Mouse (Mus musculus) heart, postnatal 0 days (tissue): ENCODE measurements at regions not wholly inside any gene's neighbourhood (a gene's known extent, or its start where the extent isn't known, plus 50 kb on each side); places are given as distances from the start of the nearest gene placed in this dataset.

Source experiments
- ATAC-seq: fragments of 200-750 bp; cut with Nextera tagmentation; 2 replicates; pipeline ENCODE4 v1.8.0; 2017; ENCODE audit warnings: low read depth, moderate number of reproducible peaks, moderate library complexity; ENCODE audit not compliant: insufficient read depth
- DNase-seq: peaks from one replicate; pipeline ENCODE4 v3.0.0-alpha.2; 2016; ENCODE audit warnings: low spot score
- H3K27ac ChIP-seq: fragments of 300-500 bp; sonication (generic); 2 replicates; pipeline ENCODE4 v1.5.1; 2014; ENCODE audit warnings: low read depth, mild to moderate bottlenecking
- H3K27me3 ChIP-seq: fragments of 300-500 bp; sonication (generic); 2 replicates; pipeline ENCODE4 v1.6.1; 2014; ENCODE audit warnings: low read length, mixed read lengths; ENCODE audit not compliant: control insufficient read depth, insufficient read depth
- H3K36me3 ChIP-seq: fragments of 300-500 bp; sonication (generic); replicated peaks from 2 replicates; pipeline ENCODE4 v1.6.1; 2014; ENCODE audit warnings: low read length, mixed read lengths; ENCODE audit not compliant: control insufficient read depth, insufficient read depth
- H3K4me1 ChIP-seq: fragments of 300-500 bp; sonication (generic); 2 replicates; pipeline ENCODE4 v1.6.1; 2014; ENCODE audit warnings: antibody characterized with exemption; ENCODE audit not compliant: control insufficient read depth, insufficient read depth
- H3K4me2 ChIP-seq: fragments of 300-500 bp; sonication (generic); 2 replicates; pipeline ENCODE4 v1.6.1; 2014; ENCODE audit warnings: low read depth, mild to moderate bottlenecking, low read length, moderate library complexity
- H3K4me3 ChIP-seq: fragments of 300-500 bp; sonication (generic); 2 replicates; pipeline ENCODE4 v1.5.1; 2014; ENCODE audit warnings: low read depth, low read length
- H3K9ac ChIP-seq: fragments of 300-500 bp; sonication (generic); replicated peaks from 2 replicates; pipeline ENCODE4 v1.6.1; 2014; ENCODE audit warnings: low read depth, low read length, mixed read lengths
- H3K9me3 ChIP-seq: fragments of 300-500 bp; sonication (generic); replicated peaks from 2 replicates; pipeline ENCODE4 v1.6.1; 2016; ENCODE audit warnings: low read length; ENCODE audit not compliant: control insufficient read depth
- CTCF ChIP-seq: IDR thresholded peaks from 2 replicates; pipeline ENCODE4 v1.5.1; 2016; ENCODE audit warnings: antibody characterized with exemption, control low read depth, low read depth
- EP300 ChIP-seq: IDR thresholded peaks from 2 replicates; pipeline ENCODE4 v1.6.1; 2016; ENCODE audit warnings: antibody characterized with exemption, low read depth
- WGBS: fragments of 180-500 bp; shearing (Covaris S2); extraction: QIAGEN DNeasy Blood & Tissue Kit; methylation state at CpG from one replicate; pipeline ENCODE4 v1.1.7; 2014; 5-methylcytosine and 5-hydroxymethylcytosine counted together

GRCm38 (mm10) chr8:128165591-128165990 is 192.8 kb upstream of the Nrp1 start:
- 91% methylated on average over 2 of the region's 2 CpGs for WGBS
- H3K4me2 ChIP-seq: no peak overlapping the region

GRCm38 (mm10) chr8:128166097-128166496 is 192.3 kb upstream of the Nrp1 start:
- no peak overlapping the region for H3K9ac ChIP-seq
- no peak overlapping the region for H3K4me3 ChIP-seq
- H3K4me1 ChIP-seq: peaks cover 5% of the 10 kb centered on the region; the same call in 1 of the 2 replicates
- TF ChIP-seq CTCF (no peak), EP300 (no peak)
- H3K27me3 ChIP-seq: no peaks in the 10 kb centered on the region
- H3K4me2 ChIP-seq: peak overlapping the region; percentile 32
- ATAC-seq (no peak), DNase-seq (peak; percentile 36)
- no peaks in the 10 kb centered on the region for H3K9me3 ChIP-seq
- 33% methylated on average over 4 of the region's 4 CpGs for WGBS
- no peak overlapping the region for H3K27ac ChIP-seq
- no peaks in the 10 kb centered on the region for H3K36me3 ChIP-seq

More at GRCm38 (mm10) chr8:128165591-128165990, 192.8 kb upstream of the Nrp1 start:
- no peaks in the 10 kb centered on the region for H3K36me3 ChIP-seq
- no peak for DNase-seq
- H3K27me3 ChIP-seq: no peaks in the 10 kb centered on the region
- no peak for TF ChIP-seq EP300
- TF ChIP-seq CTCF: no peak
- peaks cover 5% of the 10 kb centered on the region; the same call in 1 of the 2 replicates for H3K4me1 ChIP-seq
- H3K9me3 ChIP-seq: no peaks in the 10 kb centered on the region
- no peak overlapping the region for H3K4me3 ChIP-seq
- no peak overlapping the region for H3K27ac ChIP-seq
- H3K9ac ChIP-seq: no peak overlapping the region
- no peak for ATAC-seq

GRCm38 (mm10) chr8:128168819-128169218 is 189.6 kb upstream of the Nrp1 start:
- Histone ChIP-seq H3K4me1 (peaks cover 5% of the 10 kb centered on the region; the same call in 1 of the 2 replicates), H3K9me3 (no peaks in the 10 kb centered on the region), H3K36me3 (no peaks in the 10 kb centered on the region), H3K27me3 (no peaks in the 10 kb centered on the region), H3K9ac (no peak overlapping the region), H3K27ac (no peak overlapping the region), H3K4me2 (no peak overlapping the region), H3K4me3 (no peak overlapping the region)
- ATAC-seq (no peak), DNase-seq (no peak)
- 69% methylated on average over 3 of the region's 3 CpGs for WGBS
- TF ChIP-seq CTCF (no peak), EP300 (no peak)

- no peak overlapping the region for H3K4me3 ChIP-seq
- no peak for TF ChIP-seq EP300
- TF ChIP-seq CTCF: no peak
- no peaks in the 10 kb centered on the region for H3K36me3 ChIP-seq
- H3K9me3 ChIP-seq: no peaks in the 10 kb centered on the region
- no peak for ATAC-seq
- no peaks in the 10 kb centered on the region for H3K27me3 ChIP-seq
- peaks cover 2% of the 10 kb centered on the region; the same call in 1 of the 2 replicates for H3K4me1 ChIP-seq
- H3K27ac ChIP-seq: no peak overlapping the region
- no peak overlapping the region for H3K9ac ChIP-seq
- no peak for DNase-seq
- 14% methylated on average over 1 of the region's 1 CpGs for WGBS
- H3K4me2 ChIP-seq: no peak overlapping the region
These were observed 187.3 kb upstream of the Nrp1 start for GRCm38 (mm10) chr8:128171116-128171515.

- no peak overlapping the region for H3K27ac ChIP-seq
- ATAC-seq: no peak
- WGBS: 77% methylated on average over 5 of the region's 5 CpGs
These were observed 178.2 kb upstream of the Nrp1 start for GRCm38 (mm10) chr8:128180214-128180613.

GRCm38 (mm10) chr8:128183081-128183480 is 175.3 kb upstream of the Nrp1 start:
- DNase-seq (no peak), ATAC-seq (no peak)
- H3K9me3 ChIP-seq: no peaks in the 10 kb centered on the region
- WGBS: 82% methylated on average over 4 of the region's 4 CpGs
- no peak overlapping the region for H3K4me3 ChIP-seq
- no peaks in the 10 kb centered on the region for H3K27me3 ChIP-seq
- no peak overlapping the region for H3K4me2 ChIP-seq
- H3K4me1 ChIP-seq: peaks cover 3% of the 10 kb centered on the region; the same call in 1 of the 2 replicates
- no peak overlapping the region for H3K9ac ChIP-seq
- TF ChIP-seq EP300: no peak
- no peak for TF ChIP-seq CTCF
- H3K27ac ChIP-seq: no peak overlapping the region
- H3K36me3 ChIP-seq: no peaks in the 10 kb centered on the region

More at GRCm38 (mm10) chr8:128180214-128180613, 178.2 kb upstream of the Nrp1 start:
- Histone ChIP-seq H3K4me2 (no peak overlapping the region), H3K4me1 (peaks cover 3% of the 10 kb centered on the region; the same call in 1 of the 2 replicates), H3K4me3 (no peak overlapping the region), H3K9me3 (no peaks in the 10 kb centered on the region), H3K27me3 (no peaks in the 10 kb centered on the region), H3K9ac (no peak overlapping the region), H3K36me3 (no peaks in the 10 kb centered on the region)
- TF ChIP-seq EP300 (no peak), CTCF (no peak)
- DNase-seq: no peak
